Mouse (Mus musculus) B cell, adult 2 months (primary cell): ENCODE results near the gene Kcnj3.

ENCODE experiments used
- DNase-seq, 2 experiments: peaks; one replicate each; pipeline ENCODE4 v3.0.0; 2022

Kcnj3 gene

GRCm38 (mm10) chr2:55532738-55533491 is 97.1 kb downstream of the Kcnj3 start:
- no peak for DNase-seq

GRCm38 (mm10) chr2:55534946-55535345 is 99.2 kb downstream of the Kcnj3 start:
- no peak for DNase-seq

- DNase-seq = no peak
Observed at GRCm38 (mm10) chr2:55535482-55535881, 99.7 kb downstream of the Kcnj3 start.

GRCm38 (mm10) chr2:55547612-55548011 is 111.8 kb downstream of the Kcnj3 start:
- no peak for DNase-seq

GRCm38 (mm10) chr2:55558368-55558985 is 122.7 kb downstream of the Kcnj3 start:
- no peak for DNase-seq

- no peak for DNase-seq
Observed at GRCm38 (mm10) chr2:55569291-55569690, 133.5 kb downstream of the Kcnj3 start.

GRCm38 (mm10) chr2:55571425-55571824 is 135.7 kb downstream of the Kcnj3 start:
- no peak for DNase-seq

GRCm38 (mm10) chr2:55580286-55580685 is 144.5 kb downstream of the Kcnj3 start:
- DNase-seq = no peak

GRCm38 (mm10) chr2:55591226-55591988 is 155.6 kb downstream of the Kcnj3 start:
- DNase-seq = no peak
